15 mouse cellular contexts compared by ENCODE assay signal in genomic region chr6:127373797-127374463, GRCm38 (mm10).
DNase-seq lines count a peak whose midpoint lies in the region; ATAC-seq and TF ChIP-seq lines count a peak whose summit lies in the region.
"Had no signal": no experiment of that assay in that cellular context is flagged by ENCODE, and none has a peak within 500 bp of the region (broad histone marks: within the 10 kb centered on the region; RNA-seq: fewer than 3 reads in every experiment).

No protein-coding gene starts in this region.

- H3K4me1 ChIP-seq in kidney, postnatal 0 days (replicated peaks; ENCODE audit: insufficient read depth, low read length): no peaks in the 10 kb centered on the region

- no peak overlapping the region for H3K27ac ChIP-seq in kidney, postnatal 0 days
- no peak overlapping the region for H3K27ac ChIP-seq in gastrocnemius, adult 2 months
- H3K27ac ChIP-seq: embryonic facial prominence, embryonic 15.5 days; heart, adult 2 months; hindbrain, embryonic 13.5 days; limb, embryonic 13.5 days had no signal

- H3K36me3 ChIP-seq in kidney, postnatal 0 days (ENCODE audit: insufficient read depth, low read length): no peaks in the 10 kb centered on the region
- H3K36me3 ChIP-seq: embryonic facial prominence, embryonic 15.5 days; hindbrain, embryonic 13.5 days; limb, embryonic 13.5 days had no signal

- no peak overlapping the region for H3K4me2 ChIP-seq in kidney, postnatal 0 days (ENCODE audit: low read length)
- H3K4me2 ChIP-seq: embryonic facial prominence, embryonic 15.5 days; hindbrain, embryonic 13.5 days; limb, embryonic 13.5 days had no signal

- H3K9me3 ChIP-seq in kidney, postnatal 0 days (replicated peaks; ENCODE audit: low read length): no peaks in the 10 kb centered on the region
- H3K9me3 ChIP-seq: embryonic facial prominence, embryonic 15.5 days; hindbrain, embryonic 13.5 days; limb, embryonic 13.5 days had no signal

- 79% methylated on average over 13 of the region's 13 CpGs for WGBS in kidney, postnatal 0 days

- peak; percentile 55 for DNase-seq in heart, adult 11 months
- DNase-seq in heart, adult 9 months (ENCODE audit: low spot score in 2 of 2): no peak
- no peak for DNase-seq in kidney, postnatal 0 days (ENCODE audit: low spot score)
- DNase-seq in kidney, postnatal 36 days: no peak
- peak; percentile 10 for DNase-seq in 416B (ENCODE audit: low read depth)
- peak; percentile 70 for DNase-seq in adipocyte (ENCODE audit: low spot score)
- no peak for DNase-seq in gastrocnemius, adult 2 months
- DNase-seq in right cerebral cortex, adult 2 months (ENCODE audit: low spot score in 2 of 2): no peak
- DNase-seq: cerebellum, adult 9-11 months; right cerebral cortex, postnatal 25 days; thymus, postnatal 36 days had no signal

- intact Hi-C loops in gastrocnemius, adult 2 months (cut with DNase I): no loop called here

- H3K27me3 ChIP-seq in kidney, postnatal 0 days (ENCODE audit: insufficient read depth, low read length): no peaks in the 10 kb centered on the region
- H3K27me3 ChIP-seq: embryonic facial prominence, embryonic 15.5 days; hindbrain, embryonic 13.5 days; limb, embryonic 13.5 days had no signal

- no peak overlapping the region for H3K9ac ChIP-seq in kidney, postnatal 0 days (ENCODE audit: low read depth, low read length)
- H3K9ac ChIP-seq: embryonic facial prominence, embryonic 15.5 days; hindbrain, embryonic 13.5 days; limb, embryonic 13.5 days had no signal

- no peak overlapping the region for H3K4me3 ChIP-seq in kidney, postnatal 0 days (replicated peaks; ENCODE audit: low read depth, low read length)
- no peak overlapping the region for H3K4me3 ChIP-seq in gastrocnemius, adult 2 months
- H3K4me3 ChIP-seq: embryonic facial prominence, embryonic 15.5 days; heart, adult 2 months; hindbrain, embryonic 13.5 days; limb, embryonic 13.5 days had no signal

- TF ChIP-seq CTCF in kidney, postnatal 0 days (IDR thresholded peaks at IDR 0.05; ENCODE audit: low read depth): peak; percentile 31; the same call in 1 of the 2 replicates
- no peak for TF ChIP-seq CTCF in gastrocnemius, adult 2 months (IDR thresholded peaks at IDR 0.05)

- ATAC-seq in kidney, postnatal 0 days (replicated peaks; ENCODE audit: low FRiP score, low read depth): no peak

Comparison
In these comparisons a context has a peak if more than half of its experiments do, and no peak if none do; other contexts are left out.
1. DNase-seq: peak in heart, adult 11 months (single experiment), 416B (single experiment) and adipocyte (single experiment); none in heart, adult 9 months (0 of 2), kidney, postnatal 0 days (single experiment), kidney, postnatal 36 days (0 of 2), gastrocnemius, adult 2 months (single experiment) and right cerebral cortex, adult 2 months (0 of 2).